Mouse (Mus musculus): ENCODE data around the gene Atp6ap2. TPM values are rescaled to one million over a fixed set of nuclear protein-coding genes. Genes with fewer than 3 reads are reported as not detected.
"Not testable (repeated sequence)": the region's sequence is repeated elsewhere in the genome, so short reads cannot be mapped to it uniquely, and the experiment has no call there.

Atp6ap2 gene
- 100 to 1,000 TPM; 222 to 239 TPM for total RNA-seq (2021)

GRCm38 (mm10) chrX:12587192-12587957 lies at the start of gene Atp6ap2:
TSS of gene Atp6ap2 (plus strand) at chrX:12587801.
- intact Hi-C loops (cut with DNase I) = no loop called here
- peak; percentile 90 to 98 for DNase-seq (ENCODE audit: low spot score in 2 of 2)

- no peak for DNase-seq (ENCODE audit: low spot score in 2 of 2)
- intact Hi-C loops (cut with DNase I) = no loop called here
Observed at GRCm38 (mm10) chrX:12544417-12544816, 43.2 kb upstream of the Atp6ap2 start.

- DNase-seq (ENCODE audit: low spot score in 2 of 2) = no peak
- intact Hi-C loops (cut with DNase I) = loop anchor here (5.0 kb wide), 1 partner anchor 90 kb away; no protein-coding TSS in a partner anchor
Observed at GRCm38 (mm10) chrX:12557086-12557485, 30.5 kb upstream of the Atp6ap2 start.

GRCm38 (mm10) chrX:12571407-12571806 lies 16.2 kb upstream of the Atp6ap2 start:
- intact Hi-C loops (cut with DNase I) = no loop called here

GRCm38 (mm10) chrX:12577936-12578335 lies 9.7 kb upstream of the Atp6ap2 start:
- intact Hi-C loops (cut with DNase I) = no loop called here
- DNase-seq (ENCODE audit: low spot score in 2 of 2) = no peak

More at GRCm38 (mm10) chrX:12571407-12571806, 16.2 kb upstream of the Atp6ap2 start:
- no peak for DNase-seq (ENCODE audit: low spot score in 2 of 2)

- intact Hi-C loops (cut with DNase I) = no loop called here
- DNase-seq (ENCODE audit: low spot score in 2 of 2) = no peak
Observed at GRCm38 (mm10) chrX:12578339-12578868, 9.2 kb upstream of the Atp6ap2 start.

DNA sequence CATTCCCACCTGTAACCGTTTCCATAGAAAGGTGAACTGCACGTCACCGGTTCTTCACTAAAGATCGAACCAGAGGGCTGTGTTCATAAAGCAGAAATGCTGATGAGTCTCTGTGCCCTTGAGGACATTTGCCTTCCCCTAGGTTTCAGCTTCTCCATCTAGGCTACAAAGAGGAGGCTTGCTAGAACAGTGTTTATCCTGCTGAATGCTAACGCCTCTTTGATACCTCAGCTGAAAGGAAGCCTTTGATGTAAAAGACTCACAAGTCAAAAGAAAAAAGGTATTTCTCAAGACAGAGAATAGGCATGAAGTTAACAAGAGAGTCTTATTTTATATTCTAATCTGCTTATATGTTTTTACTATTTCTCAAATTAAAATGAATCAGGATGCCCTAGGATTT lies 4.3 kb upstream of the Atp6ap2 start:
- DNase-seq (ENCODE audit: low spot score in 2 of 2) = no peak
- intact Hi-C loops (cut with DNase I) = no loop called here

GRCm38 (mm10) chrX:12587958-12588355 lies 356 bp downstream of the Atp6ap2 start:
- intact Hi-C loops (cut with DNase I) = no loop called here
- DNase-seq (ENCODE audit: low spot score in 2 of 2) = no peak

DNA sequence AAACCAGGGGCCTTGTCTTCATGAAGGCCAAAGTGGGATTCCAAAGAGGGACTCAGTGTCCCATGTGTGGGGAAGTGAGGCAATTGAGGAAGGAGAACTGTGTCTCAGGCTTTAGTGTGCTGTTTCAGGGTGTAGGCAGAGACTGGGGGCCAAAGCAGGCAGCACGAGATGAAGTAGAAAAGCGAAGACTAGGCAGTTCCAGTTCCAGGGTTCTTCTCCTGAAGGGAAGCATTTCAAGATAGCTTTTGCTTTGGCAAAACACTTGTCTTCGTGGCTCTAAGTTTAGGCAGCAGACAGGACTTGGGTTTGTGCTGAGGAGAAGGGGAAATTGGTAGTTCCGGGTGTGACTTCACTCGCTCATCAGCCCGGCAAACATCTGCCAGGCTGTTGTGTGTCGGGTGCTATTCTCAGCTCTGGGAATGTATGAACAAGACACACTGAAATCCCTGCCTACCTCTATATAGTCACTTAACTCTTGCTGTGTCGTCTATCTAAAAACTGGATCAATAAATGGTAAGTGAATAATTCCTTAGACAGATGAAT lies 3.9 kb downstream of the Atp6ap2 start:
- intact Hi-C loops (cut with DNase I) = no loop called here
- peak; percentile 11 to 55 for DNase-seq (ENCODE audit: low spot score in 2 of 2)

GRCm38 (mm10) chrX:12592011-12592410 lies 4.4 kb downstream of the Atp6ap2 start:
- intact Hi-C loops (cut with DNase I) = no loop called here
- DNase-seq (ENCODE audit: low spot score in 2 of 2) = no peak

DNA sequence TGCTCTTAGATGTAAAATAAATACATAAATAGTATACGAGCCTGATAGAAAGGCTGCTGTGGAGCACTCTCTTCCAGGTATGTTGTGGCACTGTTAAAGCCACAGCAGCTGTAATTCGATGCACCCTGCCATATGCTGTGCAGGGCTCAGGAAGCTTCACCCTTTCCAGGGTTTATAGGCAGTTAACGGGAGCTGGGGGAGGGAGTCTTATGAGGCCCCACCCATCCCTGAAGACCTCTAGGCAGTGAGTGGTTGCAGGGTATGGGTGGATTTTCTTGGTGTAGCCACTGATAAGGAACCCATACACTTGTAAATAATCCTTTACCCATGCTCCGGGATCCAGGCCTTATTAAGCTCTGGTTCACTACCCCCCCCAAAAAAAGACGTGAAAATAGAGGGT lies 6.2 kb downstream of the Atp6ap2 start:
- no peak for DNase-seq (ENCODE audit: low spot score in 2 of 2)
- intact Hi-C loops (cut with DNase I) = no loop called here

- intact Hi-C loops (cut with DNase I); DNase-seq (ENCODE audit: low spot score in 2 of 2): not testable (repeated sequence)
Observed at GRCm38 (mm10) chrX:12610541-12610940, 22.9 kb downstream of the Atp6ap2 start.

GRCm38 (mm10) chrX:12611211-12611610 lies 23.6 kb downstream of the Atp6ap2 start:
- no peak for DNase-seq (ENCODE audit: low spot score in 2 of 2)
- intact Hi-C loops (cut with DNase I) = no loop called here

DNA sequence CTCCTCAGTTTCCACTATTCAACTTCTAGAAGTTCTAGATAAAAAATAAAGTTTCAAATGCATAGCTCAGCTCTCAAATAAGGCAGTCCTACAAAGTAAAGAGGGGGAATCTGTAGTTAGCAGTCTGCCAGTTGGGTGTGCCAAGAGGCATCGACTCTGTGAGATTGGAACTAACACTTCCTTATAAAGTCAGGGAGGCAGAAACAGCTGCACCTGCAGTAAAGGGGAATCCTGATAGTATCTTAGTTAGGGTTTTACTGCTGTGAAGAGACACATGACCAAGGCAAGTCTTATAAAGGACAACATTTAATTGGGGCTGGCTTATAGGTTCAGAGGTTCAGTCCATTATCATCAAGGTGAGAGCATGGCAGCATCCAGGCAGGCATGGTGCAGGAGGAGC lies 24.8 kb downstream of the Atp6ap2 start:
- DNase-seq (ENCODE audit: low spot score in 2 of 2); intact Hi-C loops (cut with DNase I): not testable (repeated sequence)

- intact Hi-C loops (cut with DNase I) = no loop called here
- no peak for DNase-seq (ENCODE audit: low spot score in 2 of 2)
Observed at GRCm38 (mm10) chrX:12625131-12625530, 37.5 kb downstream of the Atp6ap2 start.

GRCm38 (mm10) chrX:12644976-12645375 lies 57.4 kb downstream of the Atp6ap2 start:
- intact Hi-C loops (cut with DNase I) = loop anchor here (5.0 kb wide), 1 partner anchor 88 kb away; no protein-coding TSS in a partner anchor
- no peak for DNase-seq (ENCODE audit: low spot score in 2 of 2)

GRCm38 (mm10) chrX:12645531-12646304 lies 58.1 kb downstream of the Atp6ap2 start:
- DNase-seq (ENCODE audit: low spot score in 2 of 2) = peak; percentile 17 to 45
- intact Hi-C loops (cut with DNase I) = loop anchor here (5.0 kb wide), 1 partner anchor 88 kb away; no protein-coding TSS in a partner anchor

DNA sequence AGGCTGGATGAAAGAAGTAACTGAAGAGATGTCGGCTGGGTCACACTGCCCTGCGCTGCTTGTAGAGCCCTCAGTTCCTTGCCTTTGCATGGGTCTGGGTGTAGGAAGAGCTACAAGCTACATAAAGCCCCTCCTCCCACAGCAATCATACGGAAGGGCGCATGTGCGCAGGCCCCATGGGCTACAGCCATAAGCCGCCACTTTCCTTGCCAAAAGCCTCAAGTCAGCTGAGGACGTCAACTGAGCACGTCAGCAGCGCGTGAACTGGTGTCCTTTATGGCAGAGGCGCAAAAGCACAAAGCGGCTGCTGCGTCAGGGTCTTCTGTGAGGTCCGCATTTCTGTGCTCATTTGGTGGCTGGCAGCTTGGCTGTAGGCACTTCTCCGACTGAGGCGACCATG lies 64.3 kb downstream of the Atp6ap2 start:
- intact Hi-C loops (cut with DNase I) = no loop called here
- DNase-seq (ENCODE audit: low spot score in 2 of 2) = no peak

GRCm38 (mm10) chrX:12653879-12654278 lies 66.3 kb downstream of the Atp6ap2 start:
- DNase-seq (ENCODE audit: low spot score in 2 of 2) = peak; percentile 6 to 67
- intact Hi-C loops (cut with DNase I) = no loop called here
